Mouse (Mus musculus) forebrain, embryonic 14.5 days (tissue): ENCODE data around the gene Tmf1. TPM values are rescaled to one million over a fixed set of nuclear protein-coding genes. Genes with fewer than 3 reads are reported as not detected.

Experiments
- ATAC-seq: fragments of 200-750 bp; cut with Nextera tagmentation; 2 replicates; pipeline ENCODE4 v1.8.0; 2017; ENCODE audit warnings: mild to moderate bottlenecking, moderate library complexity
- DNase-seq: peaks from one replicate; pipeline ENCODE4 v3.0.0-alpha.2; 2015; ENCODE audit warnings: low spot score
- H3K27ac ChIP-seq: fragments of 300-500 bp; sonication (generic); 2 replicates; pipeline ENCODE4 v1.5.1; 2014; ENCODE audit warnings: low read depth, mild to moderate bottlenecking, control low read depth, low read length, moderate library complexity
- H3K27me3 ChIP-seq: fragments of 300-500 bp; sonication (generic); replicated peaks from 2 replicates; pipeline ENCODE4 v1.6.1; 2014; ENCODE audit warnings: low read length, control low read depth, mixed read lengths; ENCODE audit not compliant: control insufficient read depth, insufficient read depth
- H3K36me3 ChIP-seq: fragments of 300-500 bp; sonication (generic); 2 replicates; pipeline ENCODE4 v1.6.1; 2014; ENCODE audit warnings: low read length, control low read depth; ENCODE audit not compliant: control insufficient read depth, insufficient read depth
- H3K4me1 ChIP-seq: fragments of 300-500 bp; sonication (generic); 2 replicates; pipeline ENCODE4 v1.6.1; 2014; ENCODE audit warnings: antibody characterized with exemption, low read length, control low read depth; ENCODE audit not compliant: control insufficient read depth, insufficient read depth
- H3K4me2 ChIP-seq: fragments of 300-500 bp; sonication (generic); 2 replicates; pipeline ENCODE4 v1.6.1; 2014; ENCODE audit warnings: mild to moderate bottlenecking, control low read depth, low read length
- H3K4me3 ChIP-seq: fragments of 300-500 bp; sonication (generic); 2 replicates; pipeline ENCODE4 v1.5.1; 2014; ENCODE audit warnings: low read depth, low read length, control low read depth
- H3K9ac ChIP-seq: fragments of 300-500 bp; sonication (generic); 2 replicates; pipeline ENCODE4 v1.6.1; 2014; ENCODE audit warnings: mild to moderate bottlenecking, low read length, control low read depth, moderate library complexity
- H3K9me3 ChIP-seq: fragments of 300-500 bp; sonication (generic); replicated peaks from 2 replicates; pipeline ENCODE4 v1.6.1; 2016; ENCODE audit warnings: low read length, control low read depth, mixed read lengths; ENCODE audit not compliant: control insufficient read depth
- WGBS: fragments of 180-500 bp; shearing (Covaris S2); extraction: QIAGEN DNeasy Blood & Tissue Kit; methylation state at CpG from one replicate; pipeline ENCODE4 v1.1.7; 2014; 5-methylcytosine and 5-hydroxymethylcytosine counted together
- polyA plus RNA-seq: library from polyadenylated mRNA; unstranded; fragments of >200 nt; fragmentation: Nextera tagmentation; extraction: Ambion mirVana; gene quantifications from 2 replicates; pipeline ENCODE4 v1.2.1, GENCODE M21; 2014

Gene Tmf1
- polyA plus RNA-seq, 1 experiment from 2014 or later = 30.9 TPM

DNA sequence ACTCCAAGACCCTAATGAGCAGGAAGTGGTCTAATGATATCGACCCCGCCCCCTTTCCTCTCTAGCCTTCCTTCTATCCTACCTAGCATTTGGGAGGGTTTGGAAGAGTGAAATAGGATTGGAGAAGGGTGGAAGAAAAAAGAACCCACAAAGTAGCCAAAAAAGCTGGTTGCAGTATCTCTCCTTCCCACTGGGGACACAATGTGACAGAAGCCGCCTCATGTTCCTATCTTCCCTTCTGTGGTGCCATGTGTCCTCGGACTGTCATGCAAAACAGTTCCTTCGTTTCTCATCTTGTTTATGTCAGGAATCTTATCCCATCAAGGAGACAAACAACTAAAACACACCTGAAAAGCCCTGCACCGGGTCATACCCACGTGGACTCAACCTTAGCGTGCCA lies 72.8 kb downstream of the Tmf1 start:
- H3K9ac ChIP-seq = no peak overlapping the region
- H3K27me3 ChIP-seq = no peaks in the 10 kb centered on the region
- H3K4me2 ChIP-seq = no peak overlapping the region
- ATAC-seq (no peak), DNase-seq (no peak)
- 85% methylated on average over 8 of the region's 8 CpGs for WGBS
- no peak overlapping the region for H3K27ac ChIP-seq
- H3K4me1 ChIP-seq = peaks cover 12% of the 10 kb centered on the region
- no peaks in the 10 kb centered on the region for H3K36me3 ChIP-seq
- H3K4me3 ChIP-seq = no peak overlapping the region
- no peaks in the 10 kb centered on the region for H3K9me3 ChIP-seq

DNA sequence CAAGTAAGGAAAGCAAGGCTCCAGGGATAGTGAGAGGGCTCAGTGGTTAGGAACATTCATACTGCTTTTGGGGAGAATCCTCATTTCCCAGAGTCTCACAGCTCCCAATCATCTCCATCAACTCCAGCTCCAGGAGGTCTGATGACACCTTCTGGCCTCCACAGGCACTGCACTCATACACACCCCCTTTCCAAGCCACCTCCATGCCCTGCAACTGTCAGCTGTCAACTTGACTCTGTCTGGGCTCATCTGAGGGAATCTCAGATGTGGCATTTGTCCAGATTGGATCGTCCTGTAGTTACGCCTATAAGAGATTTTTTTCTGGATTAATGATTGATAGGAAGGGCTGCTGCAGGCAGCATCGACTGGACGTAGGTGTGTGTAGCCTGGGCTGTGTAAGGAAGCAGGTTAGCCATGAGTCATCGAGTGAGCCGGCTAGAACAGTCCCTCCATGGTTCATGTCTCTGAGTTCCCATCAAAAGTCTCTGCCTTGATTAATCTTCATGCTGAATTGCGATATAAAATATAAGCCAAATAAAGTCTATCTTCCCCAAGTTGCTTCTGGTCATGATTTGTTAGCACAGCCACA lies 74.6 kb downstream of the Tmf1 start:
- no peaks in the 10 kb centered on the region for H3K36me3 ChIP-seq
- no peak overlapping the region for H3K4me3 ChIP-seq
- no peaks in the 10 kb centered on the region for H3K27me3 ChIP-seq
- no peak for DNase-seq
- H3K4me2 ChIP-seq = no peak overlapping the region
- no peaks in the 10 kb centered on the region for H3K9me3 ChIP-seq
- H3K9ac ChIP-seq = no peak overlapping the region
- 87% methylated on average over 7 of the region's 7 CpGs for WGBS
- no peak overlapping the region for H3K27ac ChIP-seq
- peaks cover 12% of the 10 kb centered on the region for H3K4me1 ChIP-seq
- ATAC-seq = no peak

Other genes with a start within 250 kb of the Tmf1 start
- 0.83 and 1.1 TPM in 2 replicates for gene Fam19a4, start 118.7 kb downstream of the Tmf1 start, polyA plus RNA-seq
- gene Eogt, start 29.9 kb downstream of the Tmf1 start, polyA plus RNA-seq = 4.6 and 5.4 TPM in 2 replicates
- gene Uba3, start 26.5 kb upstream of the Tmf1 start, polyA plus RNA-seq = 96.4 and 119 TPM in 2 replicates
- 72.5 and 79.2 TPM in 2 replicates for gene Arl6ip5, start 31.6 kb upstream of the Tmf1 start, polyA plus RNA-seq
- gene Lmod3, start 73.6 kb upstream of the Tmf1 start, polyA plus RNA-seq = not detected in 2 replicates